Mouse (Mus musculus): ENCODE measurements around the gene Gm28510. TPM values are rescaled to one million over a fixed set of nuclear protein-coding genes. Genes with fewer than 3 reads are reported as not detected.
"Not testable (repeated sequence)": the region's sequence is repeated elsewhere in the genome, so short reads cannot be mapped to it uniquely, and the experiment has no call there.

Gm28510 gene
- not detected in 2 replicates for polyA plus RNA-seq (2016; fragmentation: Nextera tagmentation; extraction: Ambion mirVana)

GRCm38 (mm10) chrY:10412437-10412836 lies at the start of gene Gm28510:
Gene Gm28510 (plus strand): TSS chrY:10412737.
- H3K4me3 ChIP-seq; DNase-seq (ENCODE audit: low spot score); H3K9me3 ChIP-seq (replicated peaks); H3K27me3 ChIP-seq (ENCODE audit: low read depth, poor library complexity, severe bottlenecking); H3K4me1 ChIP-seq; H3K27ac ChIP-seq (replicated peaks); H3K36me3 ChIP-seq: not testable (repeated sequence)
- no CpG with 5 or more reads among the region's 6 CpGs for WGBS

Other genes with a start within 250 kb of the Gm28510 start
- gene Gm20834, start 88.1 kb upstream of the Gm28510 start, polyA plus RNA-seq (2016; fragmentation: Nextera tagmentation; extraction: Ambion mirVana), result not detected in 2 replicates
- not detected in 2 replicates for gene Gm20737, start 123.3 kb downstream of the Gm28510 start, polyA plus RNA-seq (2016; fragmentation: Nextera tagmentation; extraction: Ambion mirVana)
- gene Gm21775, start 140.7 kb downstream of the Gm28510 start, polyA plus RNA-seq (2016; fragmentation: Nextera tagmentation; extraction: Ambion mirVana), result not detected in 2 replicates
- gene Gm21900, start 203.6 kb downstream of the Gm28510 start, polyA plus RNA-seq (2016; fragmentation: Nextera tagmentation; extraction: Ambion mirVana), result not detected in 2 replicates